Mouse (Mus musculus) adipocyte (in vitro differentiated cells): Measurements from ENCODE around the gene Macrod1.
A peak's percentile ranks its signal among the peaks of the same experiment; 100 is the strongest.

Experiments used
- DNase-seq: peaks from one replicate; pipeline ENCODE4 v3.0.0-alpha.2; 2016; ENCODE audit warnings: low spot score

Macrod1 gene

DNA sequence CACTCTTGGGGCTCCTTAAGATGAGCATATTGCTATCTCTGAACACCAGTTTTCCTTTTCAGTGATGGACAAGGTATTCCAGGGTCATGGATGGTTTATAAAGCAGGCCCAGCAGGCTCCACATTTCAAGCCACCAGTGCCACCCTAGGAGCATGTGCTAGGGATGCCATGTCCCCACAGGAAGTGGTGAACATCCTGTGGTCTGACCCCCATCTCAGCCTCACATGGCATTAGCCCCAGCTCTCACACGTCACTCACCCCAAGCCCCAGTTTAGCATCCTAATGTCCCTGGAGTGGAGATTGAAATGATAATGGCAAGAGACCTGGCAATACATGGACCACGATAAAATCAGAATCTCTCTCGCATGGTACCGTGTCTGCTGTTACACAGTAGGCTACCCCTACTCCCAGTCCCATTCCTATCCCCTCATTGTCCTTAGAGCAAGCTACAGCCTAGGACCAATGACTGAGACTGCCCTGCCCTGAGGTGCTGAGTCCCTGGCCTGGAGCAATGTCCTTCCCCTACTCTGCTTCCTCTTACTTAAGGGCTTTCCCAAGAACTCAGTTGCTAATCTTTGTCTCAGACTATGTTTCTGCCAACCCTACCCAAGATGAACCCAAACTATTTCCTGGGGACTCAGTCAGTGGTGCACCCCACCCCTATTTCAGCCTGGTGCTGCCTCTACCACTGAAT is 59.6 kb downstream of the Macrod1 start:
- DNase-seq = no peak

DNA sequence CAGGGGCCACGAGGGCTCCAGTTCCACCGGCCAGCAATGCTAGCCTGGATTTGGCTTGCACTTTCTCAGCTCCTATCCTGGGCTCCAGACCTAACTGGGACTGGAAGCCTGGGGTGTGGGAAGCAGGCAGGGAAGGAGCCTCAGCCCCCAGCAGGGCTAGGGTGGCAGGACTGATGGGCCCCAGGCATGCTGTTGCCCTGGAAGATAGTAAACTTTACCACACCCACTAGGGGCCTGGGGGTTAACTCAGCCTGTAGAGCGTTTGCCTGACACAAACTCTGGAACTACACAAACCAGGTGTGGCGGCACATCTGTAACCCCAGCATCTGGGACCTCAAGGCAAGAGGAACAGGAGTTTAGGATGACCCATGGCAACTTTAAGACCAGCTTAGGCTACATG is 60.5 kb downstream of the Macrod1 start:
- DNase-seq = no peak

DNA sequence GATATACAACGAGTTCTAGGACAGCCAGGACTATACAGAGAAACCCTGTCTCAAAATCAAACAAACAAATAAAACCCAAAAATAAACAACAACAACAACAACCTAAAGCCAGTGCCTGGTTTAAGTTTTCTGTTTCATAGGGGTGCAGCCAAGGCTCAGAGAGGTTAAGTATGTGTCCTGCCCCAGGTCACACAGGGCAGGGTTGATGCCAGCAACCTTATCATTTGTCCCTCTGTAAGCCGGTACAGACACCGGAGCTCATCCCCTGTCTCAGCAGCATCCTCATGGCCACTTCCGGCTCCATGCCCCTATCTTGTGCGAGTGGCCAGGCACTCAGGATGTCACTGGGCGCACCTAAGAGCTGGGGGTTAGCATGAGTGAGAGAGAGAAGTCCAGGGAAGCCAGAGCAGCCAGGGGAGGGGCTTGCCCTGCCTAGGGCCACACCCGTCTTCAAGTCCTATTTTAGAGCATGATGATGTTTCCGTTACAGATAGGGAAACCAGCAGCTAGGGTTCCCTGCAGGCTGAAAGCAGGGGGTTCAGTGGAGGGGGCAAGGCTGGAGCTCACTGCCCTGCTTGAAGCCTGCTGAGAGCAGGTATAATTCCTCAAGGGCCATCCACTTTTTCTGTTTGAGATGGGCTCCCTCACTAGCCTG is 61.2 kb downstream of the Macrod1 start:
- DNase-seq = no peak

DNA sequence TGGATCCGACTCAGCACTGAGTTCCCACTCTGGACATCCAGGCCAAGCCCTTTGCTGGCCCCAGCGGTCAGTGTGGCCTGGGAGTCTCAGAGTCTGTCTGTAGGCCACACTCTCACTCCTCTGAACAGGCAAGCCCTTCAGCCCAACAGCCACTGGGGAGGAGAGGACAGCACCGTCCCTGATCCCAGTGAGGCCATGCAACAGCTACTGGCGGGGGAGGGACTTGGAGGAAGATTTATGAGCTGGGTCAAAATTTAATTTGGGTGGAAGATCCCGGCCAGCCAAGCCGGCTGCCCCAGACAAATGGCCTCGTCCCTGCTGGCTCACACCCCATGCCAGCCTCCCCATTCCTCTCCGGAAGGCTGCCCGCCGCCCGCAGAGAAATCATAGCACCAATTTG is 64.6 kb downstream of the Macrod1 start:
- peak; percentile 73 for DNase-seq

DNA sequence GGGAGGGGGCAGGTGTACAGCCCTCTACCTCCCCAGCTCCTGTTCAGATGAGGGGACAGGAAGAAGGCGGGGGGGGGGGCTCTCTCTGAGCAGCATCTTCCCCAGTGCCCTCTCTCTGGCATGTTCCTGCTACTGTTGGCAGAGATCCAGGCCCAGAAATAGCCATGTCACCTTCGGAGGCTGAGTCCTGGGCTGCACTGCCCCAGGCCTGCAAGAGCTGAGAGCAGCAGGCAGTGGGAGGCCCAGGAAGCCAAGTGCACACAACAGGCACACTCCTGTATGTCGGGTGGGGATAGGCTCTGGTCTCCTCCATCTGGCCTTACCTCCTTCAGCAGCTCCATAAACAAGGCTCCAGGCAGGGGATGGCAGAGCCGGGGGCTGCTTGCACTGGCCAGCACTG is 65.7 kb downstream of the Macrod1 start:
- peak; percentile 32 for DNase-seq

DNA sequence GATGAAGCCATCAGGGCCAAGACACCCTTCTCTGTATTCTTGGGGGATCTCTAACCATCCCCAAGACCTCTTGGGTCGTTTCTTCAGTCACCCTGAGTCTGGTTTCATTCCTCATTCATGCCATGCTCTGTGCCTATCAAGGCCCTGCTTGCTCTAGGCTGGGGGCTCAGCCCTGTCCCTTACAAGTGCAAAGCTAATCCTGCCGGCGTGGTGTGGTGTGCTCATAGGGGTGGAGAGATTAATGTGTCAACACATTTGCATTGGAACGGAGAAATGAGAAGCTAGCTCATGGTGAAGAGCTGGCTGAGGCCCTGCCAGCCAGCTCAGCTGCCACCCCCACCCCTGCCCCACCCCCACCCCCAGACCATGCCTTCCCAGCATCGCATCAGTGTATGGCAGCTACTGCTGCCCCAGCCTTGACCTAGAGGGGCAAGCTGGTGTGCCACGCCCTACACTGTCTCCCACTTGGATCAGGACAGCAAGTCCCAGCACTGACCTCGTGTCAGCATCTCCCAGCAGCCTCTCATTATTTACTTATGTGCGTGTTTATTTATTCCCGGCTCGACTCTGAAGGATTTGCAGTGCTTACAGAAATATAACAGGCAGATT is 66.2 kb downstream of the Macrod1 start:
- no peak for DNase-seq

DNA sequence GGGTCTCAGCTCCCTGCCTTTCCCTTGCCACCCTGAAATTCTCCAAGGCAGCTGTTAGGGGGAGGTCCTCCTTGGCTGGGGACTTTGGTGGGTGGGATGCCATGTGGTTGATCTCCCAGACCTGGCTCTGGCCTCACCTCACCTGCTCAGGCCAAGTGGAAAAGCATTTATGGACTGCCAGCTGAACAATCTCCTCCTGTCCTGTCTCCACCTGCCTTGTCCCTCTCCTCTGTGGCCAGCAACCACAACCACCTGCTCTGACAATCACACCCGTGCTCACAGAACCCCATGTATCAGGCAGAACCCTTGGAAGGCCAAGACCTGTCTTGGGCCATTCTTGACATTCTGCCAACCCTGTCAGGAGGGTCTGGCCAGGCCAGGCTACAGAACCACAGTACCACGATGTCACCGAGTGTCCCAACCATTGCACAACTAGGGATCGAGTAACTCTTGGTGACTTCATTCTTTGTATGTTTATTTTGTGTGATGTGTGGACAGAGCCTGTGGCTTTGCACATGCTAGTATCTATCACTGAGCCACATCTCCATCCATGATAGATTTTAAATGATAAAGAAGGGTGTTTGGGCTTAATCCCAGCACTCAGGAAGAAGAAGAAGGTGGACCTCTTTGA is 69.0 kb downstream of the Macrod1 start:
- no peak for DNase-seq

DNA sequence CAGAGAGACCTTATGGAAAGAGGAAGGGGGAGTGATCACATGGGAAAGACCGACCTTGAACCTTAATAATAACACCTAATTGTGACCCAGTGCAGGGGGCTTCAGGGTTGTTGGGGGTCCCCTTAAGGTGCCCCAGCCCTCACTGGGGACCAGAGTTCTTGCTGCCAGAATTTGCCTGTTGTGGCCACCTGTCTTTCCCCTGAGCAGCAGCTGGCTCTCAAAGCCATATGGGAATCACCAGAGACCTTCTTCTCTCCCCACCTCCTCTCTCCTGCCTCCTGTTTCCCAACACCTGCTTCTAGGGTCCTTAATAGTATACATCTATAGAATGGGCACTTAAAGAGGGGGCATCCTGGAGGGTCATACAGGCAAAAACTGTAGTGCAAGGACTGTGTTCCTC is 69.6 kb downstream of the Macrod1 start:
- DNase-seq = no peak

DNA sequence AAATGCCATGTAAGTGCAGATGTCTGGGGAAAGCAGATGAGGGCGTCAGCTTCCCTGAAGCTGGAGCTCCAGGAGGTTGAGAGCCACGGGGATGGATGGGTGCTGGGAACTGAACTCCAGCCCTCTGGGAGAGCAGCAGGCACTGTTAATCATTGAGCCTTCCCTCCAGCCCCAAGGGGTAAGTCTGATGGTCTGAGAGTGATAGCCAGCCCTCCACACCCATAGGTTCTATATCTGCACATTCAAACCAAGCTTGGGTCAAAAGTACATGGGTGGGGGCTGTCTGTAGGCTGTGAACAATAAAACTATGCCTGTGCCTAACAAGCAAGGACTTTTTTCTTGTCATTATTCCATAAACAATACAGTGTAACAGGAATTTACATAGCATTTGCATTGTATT is 70.3 kb downstream of the Macrod1 start:
- DNase-seq = no peak

DNA sequence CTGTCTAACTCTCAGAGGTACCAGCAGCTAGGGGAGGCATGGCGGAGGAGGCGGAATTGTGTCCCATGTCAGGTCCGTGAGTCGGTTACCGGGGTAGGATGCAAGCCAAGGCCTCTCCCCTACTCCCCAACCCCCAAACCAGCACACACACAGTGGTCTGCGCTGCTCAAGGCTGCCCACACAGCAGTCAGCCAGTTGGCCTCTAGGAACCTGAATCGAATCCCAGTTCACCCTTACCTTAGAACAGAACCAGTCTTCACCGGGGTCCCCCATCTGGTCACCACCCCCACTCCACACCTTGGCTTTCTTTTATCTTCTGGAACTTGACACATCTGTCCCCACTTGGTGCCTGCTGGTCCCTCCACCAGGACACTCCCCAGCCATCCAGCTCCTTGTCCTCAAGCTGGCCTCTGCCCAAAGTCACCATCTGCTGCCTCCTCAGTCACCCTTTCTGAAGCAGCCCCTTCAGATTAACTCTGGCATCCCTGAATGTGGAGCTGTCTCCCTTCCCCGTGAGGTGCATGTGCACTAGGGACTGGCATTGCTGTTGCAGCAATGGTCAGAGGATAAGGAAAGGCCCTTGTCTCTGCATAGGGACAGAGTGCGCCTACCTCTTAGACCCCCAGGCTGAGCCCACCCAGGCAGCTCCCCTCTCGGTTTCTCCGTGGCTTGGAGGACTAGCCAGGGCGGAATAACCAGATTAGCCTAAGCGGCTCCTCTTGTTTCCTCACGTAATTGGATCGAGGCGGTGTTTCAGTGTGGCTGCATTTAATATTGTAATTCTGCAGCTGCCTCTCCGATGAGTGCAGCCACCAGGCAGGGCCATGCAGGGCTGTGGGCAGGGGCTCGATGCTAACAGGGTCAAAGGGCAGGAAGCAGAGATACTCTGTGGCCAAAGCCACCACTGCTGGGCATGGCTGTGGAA is 72.2 kb downstream of the Macrod1 start:
- no peak for DNase-seq

DNA sequence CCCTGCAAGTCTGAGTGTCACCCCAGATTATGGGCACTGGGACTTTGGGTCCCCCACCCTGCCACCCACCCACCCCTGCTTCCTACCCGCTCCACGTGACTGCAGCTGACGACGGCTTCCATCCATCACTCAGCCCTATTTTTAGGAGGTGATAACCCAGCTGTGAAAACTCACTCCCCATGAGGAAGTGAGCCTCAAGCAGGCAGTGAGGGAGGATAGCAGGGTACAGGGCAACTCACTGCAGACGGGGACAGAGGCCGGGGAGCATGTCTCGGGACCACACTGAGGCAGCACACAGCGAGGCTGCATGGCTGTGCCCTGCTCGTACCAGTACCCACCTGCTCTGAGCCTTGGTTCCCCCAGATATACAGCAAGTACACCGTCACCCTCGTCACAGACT is 73.7 kb downstream of the Macrod1 start:
- DNase-seq = no peak

DNA sequence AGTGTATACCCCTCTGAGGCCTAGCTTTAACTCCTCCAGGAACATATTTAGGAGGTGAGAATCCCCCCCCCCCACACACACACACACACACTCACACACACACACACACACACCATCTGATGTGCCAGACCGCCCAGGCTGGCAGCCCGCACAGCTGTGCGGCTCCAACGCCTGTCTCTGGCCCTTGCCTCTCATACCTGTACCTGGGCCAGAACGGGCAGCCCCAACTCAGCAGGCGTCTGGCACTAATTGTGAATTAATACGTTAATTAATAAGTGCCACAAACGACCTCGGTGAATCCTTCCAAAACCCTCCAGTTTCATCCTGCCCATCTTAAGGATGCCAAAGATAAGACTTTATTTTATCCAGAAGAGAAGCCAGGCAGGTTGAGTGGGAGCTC is 76.8 kb downstream of the Macrod1 start:
- DNase-seq = no peak

DNA sequence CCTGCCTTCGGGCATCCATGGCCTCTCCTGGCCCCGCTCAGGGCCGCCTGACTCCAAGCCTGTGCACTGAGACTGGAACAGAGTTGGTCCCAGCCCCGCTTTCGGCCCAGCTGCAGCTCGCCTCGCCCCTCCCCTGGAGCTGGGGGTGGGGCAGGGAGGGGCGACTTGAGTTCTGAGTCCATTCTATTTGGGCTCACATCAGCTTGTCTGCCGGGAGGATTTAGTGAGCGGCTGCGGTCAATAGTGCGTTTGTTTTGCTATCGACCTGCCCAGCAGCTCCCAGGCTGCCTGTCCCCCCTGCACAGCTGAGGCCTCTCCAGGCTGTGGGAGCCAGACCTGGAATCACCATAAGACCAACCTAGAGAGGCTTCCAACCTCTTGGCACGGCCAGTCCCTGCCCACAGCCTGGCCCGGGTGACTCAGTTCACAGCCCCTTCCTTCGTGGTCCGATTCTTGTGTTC is 78.1 kb downstream of the Macrod1 start:
- DNase-seq = peak; percentile 70

DNA sequence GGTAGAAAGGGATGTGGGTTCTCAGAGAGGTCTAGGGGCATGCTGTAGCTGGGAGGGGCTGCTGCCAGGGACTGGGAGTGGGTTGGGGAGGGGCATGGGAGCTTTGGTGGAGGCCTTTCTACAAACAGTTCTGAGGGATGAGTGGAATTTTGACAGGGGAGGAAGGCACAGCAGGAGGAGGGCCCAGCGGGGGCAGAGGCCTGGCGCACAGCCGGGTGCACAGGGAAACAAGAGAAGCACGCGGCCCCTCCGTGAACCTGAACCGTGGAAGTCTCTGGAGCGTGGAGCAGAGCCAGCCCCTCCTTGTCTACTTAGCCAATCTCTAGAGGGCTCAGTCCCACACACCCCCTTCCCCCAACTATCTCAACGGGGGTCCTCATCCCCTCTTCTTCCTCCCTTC is 78.9 kb downstream of the Macrod1 start:
- DNase-seq = no peak

DNA sequence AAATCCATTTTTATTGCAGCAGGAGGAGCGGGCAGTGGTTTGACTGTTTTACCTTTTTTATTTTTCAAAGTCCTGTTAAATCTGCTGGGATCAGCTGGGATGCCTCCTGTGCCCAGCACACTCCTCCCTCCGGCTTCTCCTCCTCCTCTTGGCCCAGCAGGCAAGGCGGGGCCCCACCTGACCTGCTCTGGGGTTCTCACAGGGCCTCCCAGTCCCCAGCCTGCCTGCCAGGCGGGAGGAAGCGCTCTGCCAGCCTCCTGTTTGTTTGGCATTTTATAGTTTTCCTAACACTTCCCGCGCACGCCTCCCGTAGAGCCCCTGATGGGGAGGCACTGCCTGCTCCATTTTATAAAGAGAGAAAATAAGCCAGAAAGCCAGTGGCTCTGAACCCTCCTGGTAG is 79.4 kb downstream of the Macrod1 start:
- peak; percentile 24 for DNase-seq

DNA sequence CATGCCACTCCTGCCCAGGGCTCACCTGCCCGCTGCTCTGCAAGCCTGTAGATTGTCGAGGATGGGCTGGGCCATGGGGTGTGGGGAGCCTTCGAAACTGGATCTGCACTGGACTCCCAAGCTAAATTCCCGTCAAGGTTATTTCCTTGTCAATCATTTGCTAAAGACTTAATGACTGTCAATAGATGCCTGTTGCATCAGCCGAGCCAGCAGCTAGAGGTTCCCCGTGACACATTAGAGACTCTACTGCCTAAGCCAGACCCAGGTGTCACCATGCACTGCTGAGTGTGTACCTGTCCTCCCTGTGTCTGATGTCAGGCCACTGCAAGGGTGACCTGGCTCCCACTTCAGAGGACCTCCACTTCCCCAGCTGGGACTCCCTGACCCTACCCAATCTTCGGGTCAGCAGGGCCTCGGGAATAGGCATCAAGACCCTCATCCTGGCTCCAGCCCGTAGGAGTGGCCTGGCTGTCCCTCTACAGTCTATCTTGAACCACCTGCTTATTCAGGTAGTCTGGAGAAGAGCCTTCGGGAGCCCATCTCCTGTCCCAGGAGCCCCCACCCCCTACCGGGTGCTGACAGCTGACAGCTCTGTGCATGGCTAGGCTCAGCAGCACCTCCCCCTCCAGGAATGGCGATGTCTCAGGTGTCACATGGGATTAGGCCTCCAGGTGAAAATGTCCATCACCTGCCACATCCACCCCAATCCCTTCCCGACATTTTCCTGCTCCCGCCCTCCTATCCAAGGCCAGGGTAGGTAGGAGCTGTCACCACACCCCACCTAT is 80.3 kb downstream of the Macrod1 start:
- no peak for DNase-seq

DNA sequence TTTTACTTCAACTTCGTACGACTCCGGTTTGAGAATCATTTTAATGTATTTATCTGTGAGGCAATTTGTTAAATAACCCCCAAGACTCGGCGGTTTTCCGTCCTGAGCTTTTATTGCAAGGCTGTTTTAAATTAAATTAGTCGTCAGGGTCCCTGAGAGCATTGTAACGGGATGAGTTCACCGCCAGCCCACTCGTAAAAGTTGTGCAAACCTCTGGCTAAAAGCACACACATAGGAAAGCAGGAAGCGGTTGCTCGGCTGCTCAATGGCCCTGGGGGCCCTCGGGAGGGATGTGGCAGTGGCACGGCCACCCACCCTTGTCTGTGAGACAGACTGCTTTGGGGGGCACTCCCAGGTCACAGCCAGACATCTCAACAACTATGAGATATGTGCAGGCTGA is 81.7 kb downstream of the Macrod1 start:
- no peak for DNase-seq

DNA sequence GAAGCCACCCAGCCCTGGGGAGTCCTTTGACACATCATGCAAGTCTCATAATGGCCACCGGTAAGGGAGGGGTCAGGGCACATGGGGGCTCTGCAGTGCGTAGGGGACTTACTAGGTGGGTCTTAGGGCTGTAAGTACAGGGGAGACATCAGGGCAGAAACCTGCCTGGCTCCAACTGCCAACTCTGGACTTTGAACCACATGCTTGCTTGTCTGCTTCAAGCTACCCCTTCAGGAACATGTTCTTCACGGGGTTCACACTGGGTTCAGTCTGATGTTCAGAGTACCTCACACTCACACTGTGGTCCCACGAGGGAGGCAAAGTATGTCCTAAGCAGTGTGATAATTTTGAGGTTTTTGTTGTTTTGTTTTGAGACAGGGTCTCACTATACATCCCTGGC is 82.7 kb downstream of the Macrod1 start:
- DNase-seq = no peak

DNA sequence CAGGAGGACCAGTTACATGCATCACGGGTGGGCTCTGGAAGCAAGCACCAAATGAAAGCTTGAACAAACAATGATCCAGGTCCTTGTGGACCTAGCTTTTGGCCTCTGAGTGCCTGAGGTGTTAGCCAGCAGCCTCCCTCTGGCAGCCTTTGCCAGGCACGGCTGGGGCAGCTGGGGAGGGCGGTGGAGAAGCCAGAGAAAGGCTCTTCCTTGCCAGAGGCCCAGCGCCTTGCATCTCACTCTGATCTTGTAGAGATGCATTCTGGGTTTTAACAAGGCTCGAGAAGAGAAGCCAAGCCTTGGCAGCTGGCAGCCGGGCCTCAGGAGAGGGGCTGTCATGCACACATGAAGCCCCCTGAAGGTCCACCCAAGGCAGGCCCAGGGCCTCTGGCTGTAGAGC is 83.8 kb downstream of the Macrod1 start:
- DNase-seq = no peak

DNA sequence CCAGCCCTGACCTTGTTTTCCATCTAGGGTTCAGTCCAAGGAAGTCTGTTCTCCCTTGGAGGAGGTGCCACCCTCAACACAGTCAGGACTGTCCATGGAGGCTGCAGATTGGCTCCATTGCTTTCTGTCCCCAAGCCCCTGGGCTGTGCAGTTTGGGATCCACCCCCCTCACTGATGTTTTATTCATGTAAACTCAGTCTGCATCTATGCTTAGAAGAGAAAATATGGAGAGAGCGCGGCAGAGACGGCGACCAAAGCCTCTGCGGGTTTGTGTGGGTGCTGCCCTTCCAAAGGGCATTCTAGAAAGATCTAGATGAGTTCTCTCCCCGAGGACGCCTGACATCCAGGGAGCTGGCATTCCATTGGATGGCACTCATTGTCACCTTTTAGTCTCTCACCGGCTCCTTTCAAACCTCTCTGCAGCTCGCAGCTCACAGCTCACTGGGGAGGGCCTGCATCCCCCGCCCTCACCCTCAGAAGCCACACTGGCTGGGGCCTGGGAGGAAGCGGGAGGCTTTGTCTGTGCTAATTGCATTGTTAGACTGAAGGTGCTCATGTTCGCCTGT is 84.3 kb downstream of the Macrod1 start:
- DNase-seq = no peak
